Mouse (Mus musculus): ENCODE measurements around the gene Cnih2. TPM values are rescaled to one million over a fixed set of nuclear protein-coding genes. Genes with fewer than 3 reads are reported as not detected.
A peak's percentile ranks its signal among the peaks of the same experiment; 100 is the strongest.

Cnih2 gene
- polyA plus RNA-seq, 1 experiment, result 1.9 TPM

GRCm38 (mm10) chr19:5109659-5110453 lies 11.5 kb upstream of the Cnih2 start:
- peaks cover 37% of the 10 kb centered on the region for H3K36me3 ChIP-seq (ENCODE audit: control insufficient read depth, insufficient read depth)
- peaks cover 10% of the 10 kb centered on the region for H3K79me3 ChIP-seq (ENCODE audit: low read depth)
- no peak for TF ChIP-seq CTCF (IDR thresholded peaks at IDR 0.05; ENCODE audit: control insufficient read depth, insufficient read depth, insufficient read length)
- no peak for TF ChIP-seq CEBPB (IDR thresholded peaks at IDR 0.05; ENCODE audit: low read depth)
- no peak for TF ChIP-seq MYOD1 (IDR thresholded peaks at IDR 0.05; ENCODE audit: control insufficient read depth, insufficient read length, low read depth)
- TF ChIP-seq MAX (IDR thresholded peaks at IDR 0.05), result no peak
- TF ChIP-seq USF1 (IDR thresholded peaks at IDR 0.05; ENCODE audit: low read depth), result no peak
- no peak for TF ChIP-seq MYOG (IDR thresholded peaks at IDR 0.05; ENCODE audit: control insufficient read depth, extremely low read depth, insufficient read length)
- TF ChIP-seq FOSL1 (IDR thresholded peaks at IDR 0.05; ENCODE audit: insufficient read depth, low read length, poor library complexity, severe bottlenecking), result no peak
- H3ac ChIP-seq (ENCODE audit: control insufficient read depth, insufficient read length, low read depth), result no peak overlapping the region
- no peak overlapping the region for H3K4me3 ChIP-seq (ENCODE audit: insufficient read depth, poor library complexity, severe bottlenecking)
- H3K79me2 ChIP-seq (ENCODE audit: control insufficient read depth, insufficient read depth), result peaks cover 19% of the 10 kb centered on the region
- H3K27me3 ChIP-seq (ENCODE audit: control insufficient read depth, insufficient read depth, insufficient read length), result no peaks in the 10 kb centered on the region

GRCm38 (mm10) chr19:5108702-5109101 lies 10.4 kb upstream of the Cnih2 start:
- no peak overlapping the region for H3K4me3 ChIP-seq (ENCODE audit: insufficient read depth, poor library complexity, severe bottlenecking)
- no peaks in the 10 kb centered on the region for H3K27me3 ChIP-seq (ENCODE audit: control insufficient read depth, insufficient read depth, insufficient read length)
- H3K79me3 ChIP-seq (ENCODE audit: low read depth), result peaks cover 13% of the 10 kb centered on the region
- peaks cover 48% of the 10 kb centered on the region for H3K36me3 ChIP-seq (ENCODE audit: control insufficient read depth, insufficient read depth)
- H3K79me2 ChIP-seq (ENCODE audit: control insufficient read depth, insufficient read depth), result peaks cover 23% of the 10 kb centered on the region
- no peak overlapping the region for H3ac ChIP-seq (ENCODE audit: control insufficient read depth, insufficient read length, low read depth)
- TF ChIP-seq MAX (IDR thresholded peaks at IDR 0.05), result no peak
- TF ChIP-seq CTCF (IDR thresholded peaks at IDR 0.05; ENCODE audit: control insufficient read depth, insufficient read depth, insufficient read length), result no peak
- TF ChIP-seq FOSL1 (IDR thresholded peaks at IDR 0.05; ENCODE audit: insufficient read depth, low read length, poor library complexity, severe bottlenecking), result no peak

- H3K4me3 ChIP-seq (ENCODE audit: insufficient read depth, poor library complexity, severe bottlenecking), result no peak overlapping the region
These were observed 9.9 kb upstream of the Cnih2 start for GRCm38 (mm10) chr19:5108271-5108575.

GRCm38 (mm10) chr19:5107556-5108270 lies 9.4 kb upstream of the Cnih2 start:
- peaks cover 23% of the 10 kb centered on the region for H3K79me2 ChIP-seq (ENCODE audit: control insufficient read depth, insufficient read depth)
- H3K4me3 ChIP-seq (ENCODE audit: insufficient read depth, poor library complexity, severe bottlenecking), result no peak overlapping the region
- H3ac ChIP-seq (ENCODE audit: control insufficient read depth, insufficient read length, low read depth), result no peak overlapping the region
- TF ChIP-seq USF1 (IDR thresholded peaks at IDR 0.05; ENCODE audit: low read depth) (no peak), MAX (IDR thresholded peaks at IDR 0.05) (no peak), MYOG (IDR thresholded peaks at IDR 0.05; ENCODE audit: control insufficient read depth, extremely low read depth, insufficient read length) (no peak), FOSL1 (IDR thresholded peaks at IDR 0.05; ENCODE audit: insufficient read depth, low read length, poor library complexity, severe bottlenecking) (no peak), CEBPB (IDR thresholded peaks at IDR 0.05; ENCODE audit: low read depth) (no peak)
- no peaks in the 10 kb centered on the region for H3K27me3 ChIP-seq (ENCODE audit: control insufficient read depth, insufficient read depth, insufficient read length)
- H3K36me3 ChIP-seq (ENCODE audit: control insufficient read depth, insufficient read depth), result peaks cover 55% of the 10 kb centered on the region
- H3K79me3 ChIP-seq (ENCODE audit: low read depth), result peaks cover 13% of the 10 kb centered on the region

More at GRCm38 (mm10) chr19:5108271-5108575, 9.9 kb upstream of the Cnih2 start:
- Histone ChIP-seq H3K79me2 (ENCODE audit: control insufficient read depth, insufficient read depth) (peaks cover 23% of the 10 kb centered on the region), H3K27me3 (ENCODE audit: control insufficient read depth, insufficient read depth, insufficient read length) (no peaks in the 10 kb centered on the region), H3K79me3 (ENCODE audit: low read depth) (peaks cover 13% of the 10 kb centered on the region), H3K36me3 (ENCODE audit: control insufficient read depth, insufficient read depth) (peaks cover 53% of the 10 kb centered on the region), H3ac (ENCODE audit: control insufficient read depth, insufficient read length, low read depth) (no peak overlapping the region)
- TF ChIP-seq FOSL1 (IDR thresholded peaks at IDR 0.05; ENCODE audit: insufficient read depth, low read length, poor library complexity, severe bottlenecking) (no peak), MYOG (IDR thresholded peaks at IDR 0.05; ENCODE audit: control insufficient read depth, extremely low read depth, insufficient read length) (no peak), CTCF (IDR thresholded peaks at IDR 0.05; ENCODE audit: control insufficient read depth, insufficient read depth, insufficient read length) (no peak), MAX (IDR thresholded peaks at IDR 0.05) (no peak), USF1 (IDR thresholded peaks at IDR 0.05; ENCODE audit: low read depth) (no peak), MYOD1 (IDR thresholded peaks at IDR 0.05; ENCODE audit: control insufficient read depth, insufficient read length, low read depth) (no peak), CEBPB (IDR thresholded peaks at IDR 0.05; ENCODE audit: low read depth) (no peak)

- Histone ChIP-seq H3ac (ENCODE audit: control insufficient read depth, insufficient read length, low read depth) (peak within 1 kb of the TSS; percentile 79), H3K4me3 (ENCODE audit: insufficient read depth, poor library complexity, severe bottlenecking) (peak within 1 kb of the TSS; percentile 97), H3K27me3 (ENCODE audit: control insufficient read depth, insufficient read depth, insufficient read length) (no peaks in the 10 kb centered on the region), H3K79me3 (ENCODE audit: low read depth) (peaks cover 13% of the 10 kb centered on the region), H3K36me3 (ENCODE audit: control insufficient read depth, insufficient read depth) (peaks cover 59% of the 10 kb centered on the region), H3K79me2 (ENCODE audit: control insufficient read depth, insufficient read depth) (peaks cover 23% of the 10 kb centered on the region)
- TF ChIP-seq MAX (IDR thresholded peaks at IDR 0.05) (no peak), USF1 (IDR thresholded peaks at IDR 0.05; ENCODE audit: low read depth) (no peak), FOSL1 (IDR thresholded peaks at IDR 0.05; ENCODE audit: insufficient read depth, low read length, poor library complexity, severe bottlenecking) (no peak), MYOG (IDR thresholded peaks at IDR 0.05; ENCODE audit: control insufficient read depth, extremely low read depth, insufficient read length) (no peak), CTCF (IDR thresholded peaks at IDR 0.05; ENCODE audit: control insufficient read depth, insufficient read depth, insufficient read length) (no peak), MYOD1 (IDR thresholded peaks at IDR 0.05; ENCODE audit: control insufficient read depth, insufficient read length, low read depth) (no peak), CEBPB (IDR thresholded peaks at IDR 0.05; ENCODE audit: low read depth) (no peak)
These were observed 8.4 kb upstream of the Cnih2 start, which contains the start of gene Rab1b for GRCm38 (mm10) chr19:5106731-5107191. TSS of gene Rab1b (minus strand) at chr19:5107072.
